Mouse (Mus musculus): ENCODE data around the gene Glod4. TPM values are rescaled to one million over a fixed set of nuclear protein-coding genes. Genes with fewer than 3 reads are reported as not detected.

Glod4 gene
- polyA plus RNA-seq (2017; shearing (Covaris generic)) = 88.5 TPM

GRCm38 (mm10) chr11:76242901-76243810, at the start of gene Glod4, which contains the start of gene Mrm3:
Glod4 (minus strand) TSS chr11:76243725.
Mrm3 (plus strand) TSS chr11:76243715.

GRCm38 (mm10) chr11:76217390-76217800, 26.1 kb downstream of the Glod4 start, which contains the start of the genes Dbil5 and Gemin4:
Dbil5 (plus strand) TSS chr11:76217608.
Gemin4 (minus strand) TSS chr11:76217664.

GRCm38 (mm10) chr11:76179495-76180145, 63.9 kb downstream of the Glod4 start, which contains the start of the genes Vps53 and Fam57a:
Vps53 (minus strand) TSS chr11:76179647.
Fam57a (plus strand) TSS chr11:76179671.

Other genes with a start within 250 kb of the Glod4 start
- not detected for gene 1700016K19Rik, start 243.8 kb downstream of the Glod4 start, polyA plus RNA-seq (2017; shearing (Covaris generic))
- gene Rflnb, start 215.9 kb downstream of the Glod4 start, polyA plus RNA-seq (2017; shearing (Covaris generic)) = 26.6 TPM
- gene Vps53, start 64.1 kb downstream of the Glod4 start, polyA plus RNA-seq (2017; shearing (Covaris generic)) = 70.0 TPM
- gene Fam57a, start 64.1 kb downstream of the Glod4 start, polyA plus RNA-seq (2017; shearing (Covaris generic)) = 5.6 TPM
- not detected for gene Dbil5, start 26.1 kb downstream of the Glod4 start, polyA plus RNA-seq (2017; shearing (Covaris generic))
- 31.4 TPM for gene Gemin4, start 26.1 kb downstream of the Glod4 start, polyA plus RNA-seq (2017; shearing (Covaris generic))
- 16.2 TPM for gene Mrm3, start within 50 bp of the Glod4 start, polyA plus RNA-seq (2017; shearing (Covaris generic))
- 0.78 TPM for gene Nxn, start 155.4 kb upstream of the Glod4 start, polyA plus RNA-seq (2017; shearing (Covaris generic))
- 66.7 TPM for gene Timm22, start 163.2 kb upstream of the Glod4 start, polyA plus RNA-seq (2017; shearing (Covaris generic))

Data from inflammation-experienced regulatory T-cells, adult 16 weeks (primary cell).